Mouse (Mus musculus) limb, embryonic 11.5 days (tissue): ENCODE results near the gene Adgrf5. TPM values are rescaled to one million over a fixed set of nuclear protein-coding genes. Genes with fewer than 3 reads are reported as not detected.

Experiments used
- ATAC-seq: fragments of 200-750 bp; cut with Nextera tagmentation; 2 replicates; pipeline ENCODE4 v1.8.0; 2017; ENCODE audit warnings: low read depth; ENCODE audit not compliant: insufficient number of reproducible peaks, low FRiP score, low TSS enrichment
- DNase-seq: peaks from one replicate; pipeline ENCODE4 v3.0.0-alpha.2; 2015; ENCODE audit warnings: low spot score
- H3K27ac ChIP-seq: fragments of 300-500 bp; sonication (generic); replicated peaks from 2 replicates; pipeline ENCODE4 v1.5.1; 2014; ENCODE audit warnings: low read depth, mild to moderate bottlenecking, low read length
- H3K27me3 ChIP-seq: fragments of 300-500 bp; sonication (generic); 2 replicates; pipeline ENCODE4 v1.6.1; 2014; ENCODE audit warnings: mild to moderate bottlenecking, low read length, mixed read lengths; ENCODE audit not compliant: control insufficient read depth, insufficient read depth
- H3K36me3 ChIP-seq: fragments of 300-500 bp; sonication (generic); 2 replicates; pipeline ENCODE4 v1.6.1; 2014; ENCODE audit warnings: mild to moderate bottlenecking, low read length, moderate library complexity, mixed read lengths; ENCODE audit not compliant: control insufficient read depth, insufficient read depth
- H3K4me1 ChIP-seq: fragments of 300-500 bp; sonication (generic); 2 replicates; pipeline ENCODE4 v1.6.1; 2014; ENCODE audit warnings: low read length, mixed read lengths; ENCODE audit not compliant: control insufficient read depth, insufficient read depth
- H3K4me2 ChIP-seq: fragments of 300-500 bp; sonication (generic); 2 replicates; pipeline ENCODE4 v1.6.1; 2014; ENCODE audit warnings: low read depth, mild to moderate bottlenecking, moderate library complexity; ENCODE audit not compliant: severe bottlenecking
- H3K4me3 ChIP-seq: fragments of 300-500 bp; sonication (generic); 2 replicates; pipeline ENCODE4 v1.5.1; 2014; ENCODE audit warnings: low read depth, low read length
- H3K9ac ChIP-seq: fragments of 300-500 bp; sonication (generic); 2 replicates; pipeline ENCODE4 v1.6.1; 2014; ENCODE audit warnings: mild to moderate bottlenecking, low read length
- H3K9me3 ChIP-seq: fragments of 300-500 bp; sonication (generic); 2 replicates; pipeline ENCODE4 v1.6.1; 2016; ENCODE audit warnings: low read length; ENCODE audit not compliant: control insufficient read depth
- WGBS: fragments of 180-500 bp; shearing (Covaris S2); extraction: QIAGEN DNeasy Blood & Tissue Kit; methylation state at CpG from one replicate; pipeline ENCODE4 v1.1.7; 2014; 5-methylcytosine and 5-hydroxymethylcytosine counted together
- polyA plus RNA-seq: library from polyadenylated mRNA; unstranded; fragments of >200 nt; fragmentation: Nextera tagmentation; extraction: Ambion mirVana; gene quantifications from 2 replicates; pipeline ENCODE4 v1.2.1, GENCODE M21; 2014

Gene Adgrf5
- polyA plus RNA-seq, 1 experiment from 2014 or later, result 9.6 TPM

GRCm38 (mm10) chr17:43365297-43365696 is 5.0 kb downstream of the Adgrf5 start:
- no peak overlapping the region for H3K4me3 ChIP-seq
- DNase-seq (no peak), ATAC-seq (no peak)
- no peaks in the 10 kb centered on the region for H3K9me3 ChIP-seq
- 90% methylated on average over 6 of the region's 6 CpGs for WGBS
- no peaks in the 10 kb centered on the region for H3K4me1 ChIP-seq
- H3K9ac ChIP-seq, result no peak overlapping the region
- no peaks in the 10 kb centered on the region for H3K27me3 ChIP-seq
- no peak overlapping the region for H3K27ac ChIP-seq
- no peak overlapping the region for H3K4me2 ChIP-seq
- H3K36me3 ChIP-seq, result no peaks in the 10 kb centered on the region

GRCm38 (mm10) chr17:43366486-43366885 is 6.2 kb downstream of the Adgrf5 start:
- no peaks in the 10 kb centered on the region for H3K4me1 ChIP-seq
- no peaks in the 10 kb centered on the region for H3K27me3 ChIP-seq
- no peak for DNase-seq
- no peak overlapping the region for H3K4me3 ChIP-seq
- no peaks in the 10 kb centered on the region for H3K36me3 ChIP-seq
- H3K4me2 ChIP-seq, result no peak overlapping the region
- WGBS, result 83% methylated on average over 9 of the region's 9 CpGs
- H3K9me3 ChIP-seq, result no peaks in the 10 kb centered on the region
- no peak overlapping the region for H3K9ac ChIP-seq
- no peak overlapping the region for H3K27ac ChIP-seq
- ATAC-seq, result no peak

DNA sequence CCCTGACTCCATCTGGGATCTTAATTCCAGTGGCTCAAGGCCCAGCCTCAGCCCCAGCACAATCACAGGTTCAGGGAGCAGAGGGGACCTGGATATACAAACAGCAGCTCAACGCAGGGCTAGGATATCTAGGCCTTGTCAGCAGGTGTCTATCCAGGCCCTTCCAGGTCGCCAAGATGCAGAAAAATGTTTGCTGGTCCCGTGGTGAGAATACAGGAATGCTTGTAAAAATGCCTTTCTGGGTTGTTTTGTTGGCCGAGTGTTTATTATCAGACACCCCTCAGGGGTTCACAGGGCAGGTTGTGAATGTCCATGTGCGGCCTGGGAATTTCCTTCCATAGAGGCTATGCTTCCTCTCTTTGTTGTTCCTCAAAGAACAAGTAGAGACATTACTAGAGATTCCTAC is 7.9 kb downstream of the Adgrf5 start:
- H3K9ac ChIP-seq, result no peak overlapping the region
- 44% methylated on average over 5 of the region's 5 CpGs for WGBS

DNA sequence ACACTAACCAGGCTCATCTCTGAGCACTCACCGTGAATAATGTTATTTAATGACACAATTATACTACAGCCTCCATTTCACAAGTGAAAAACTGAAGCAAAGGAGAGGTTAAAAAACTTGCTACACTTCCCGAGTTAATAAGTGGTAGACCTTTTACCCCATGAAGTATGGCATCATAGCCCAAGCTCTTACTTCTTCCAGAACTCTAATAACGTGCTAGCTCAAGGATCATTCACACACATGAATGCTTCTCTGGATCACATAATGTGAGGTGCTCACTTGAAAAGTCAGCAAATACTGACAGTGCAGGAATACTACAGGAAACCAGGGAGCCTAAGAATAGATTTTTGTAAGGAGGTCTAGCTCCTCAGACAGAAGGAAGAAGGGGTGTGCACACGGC is 12.4 kb downstream of the Adgrf5 start:
- H3K27me3 ChIP-seq, result no peaks in the 10 kb centered on the region
- H3K4me1 ChIP-seq, result no peaks in the 10 kb centered on the region
- no peak overlapping the region for H3K9ac ChIP-seq
- DNase-seq, result no peak
- no peak for ATAC-seq
- WGBS, result 85% methylated on average over 4 of the region's 4 CpGs
- H3K9me3 ChIP-seq, result no peaks in the 10 kb centered on the region
- no peaks in the 10 kb centered on the region for H3K36me3 ChIP-seq
- no peak overlapping the region for H3K27ac ChIP-seq
- H3K4me2 ChIP-seq, result no peak overlapping the region
- H3K4me3 ChIP-seq, result no peak overlapping the region

More for the DNA sequence above, 7.9 kb downstream of the Adgrf5 start:
- Histone ChIP-seq H3K4me1 (no peaks in the 10 kb centered on the region), H3K27ac (no peak overlapping the region), H3K9me3 (no peaks in the 10 kb centered on the region), H3K36me3 (no peaks in the 10 kb centered on the region), H3K27me3 (no peaks in the 10 kb centered on the region), H3K4me3 (no peak overlapping the region), H3K4me2 (no peak overlapping the region)
- no peak for DNase-seq
- ATAC-seq, result no peak

GRCm38 (mm10) chr17:43374020-43374419 is 13.8 kb downstream of the Adgrf5 start:
- Histone ChIP-seq H3K9me3 (no peaks in the 10 kb centered on the region), H3K4me1 (no peaks in the 10 kb centered on the region), H3K4me3 (no peak overlapping the region), H3K4me2 (no peak overlapping the region), H3K36me3 (no peaks in the 10 kb centered on the region), H3K27ac (no peak overlapping the region), H3K9ac (no peak overlapping the region), H3K27me3 (no peaks in the 10 kb centered on the region)
- 56% methylated on average over 4 of the region's 4 CpGs for WGBS
- DNase-seq (no peak), ATAC-seq (no peak)

GRCm38 (mm10) chr17:43376527-43376926 is 16.3 kb downstream of the Adgrf5 start:
- Histone ChIP-seq H3K27me3 (no peaks in the 10 kb centered on the region), H3K9ac (no peak overlapping the region), H3K27ac (no peak overlapping the region), H3K4me1 (no peaks in the 10 kb centered on the region), H3K9me3 (no peaks in the 10 kb centered on the region), H3K36me3 (no peaks in the 10 kb centered on the region), H3K4me3 (no peak overlapping the region), H3K4me2 (no peak overlapping the region)
- 72% methylated on average over 5 of the region's 5 CpGs for WGBS
- DNase-seq (no peak), ATAC-seq (no peak)

DNA sequence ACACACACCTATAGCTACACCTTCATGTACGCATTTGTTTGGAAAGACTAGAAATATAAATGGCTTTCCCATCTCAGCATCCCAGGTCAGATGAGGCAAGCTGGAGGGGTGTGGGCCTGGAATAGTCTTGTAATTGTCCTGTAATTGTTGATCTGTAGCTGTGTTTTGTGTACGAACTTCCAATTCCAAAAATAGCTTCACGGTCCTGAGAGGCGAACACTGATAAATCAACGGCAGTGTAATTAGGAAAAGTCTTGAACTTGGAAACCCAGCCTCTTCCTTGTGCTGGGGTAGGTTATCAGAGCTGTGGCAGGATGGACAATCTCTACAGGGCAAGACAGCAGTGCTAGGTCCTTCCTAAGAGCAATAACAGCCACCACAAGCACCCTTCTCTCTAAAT is 18.5 kb downstream of the Adgrf5 start:
- no peaks in the 10 kb centered on the region for H3K4me1 ChIP-seq
- no peaks in the 10 kb centered on the region for H3K27me3 ChIP-seq
- no peak for ATAC-seq
- no peak for DNase-seq
- no peak overlapping the region for H3K27ac ChIP-seq
- H3K4me3 ChIP-seq, result no peak overlapping the region
- H3K36me3 ChIP-seq, result no peaks in the 10 kb centered on the region
- no peaks in the 10 kb centered on the region for H3K9me3 ChIP-seq
- no peak overlapping the region for H3K4me2 ChIP-seq
- no peak overlapping the region for H3K9ac ChIP-seq
- whole genome bisulfite sequencing, result 86% methylated on average over 5 of the region's 5 CpGs

DNA sequence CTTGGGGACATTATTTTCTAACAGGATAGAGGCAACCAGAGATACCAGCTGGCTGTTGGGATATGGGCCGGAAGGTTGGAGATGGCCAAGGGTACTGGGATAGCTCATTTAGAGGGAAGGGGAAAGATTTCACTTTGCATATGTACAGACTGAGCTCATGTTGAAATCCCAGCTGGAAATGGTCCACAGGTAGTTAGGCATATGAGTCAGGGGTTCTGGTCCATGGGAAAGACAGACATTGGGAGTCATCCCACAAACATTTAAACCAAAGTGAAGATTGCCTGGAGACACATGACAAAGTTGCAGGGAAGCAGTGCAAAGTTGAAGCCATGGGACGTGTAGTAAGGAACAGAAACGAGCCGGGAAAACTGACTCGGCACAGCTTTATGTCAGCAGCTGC is 26.1 kb downstream of the Adgrf5 start:
- Histone ChIP-seq H3K4me3 (no peak overlapping the region), H3K27me3 (no peaks in the 10 kb centered on the region), H3K4me2 (no peak overlapping the region), H3K9ac (no peak overlapping the region), H3K27ac (no peak overlapping the region), H3K9me3 (no peaks in the 10 kb centered on the region), H3K36me3 (no peaks in the 10 kb centered on the region), H3K4me1 (no peaks in the 10 kb centered on the region)
- ATAC-seq, result no peak
- 89% methylated on average over 5 of the region's 5 CpGs for WGBS
- DNase-seq, result no peak

- H3K4me2 ChIP-seq, result no peak overlapping the region
- no peak for DNase-seq
- no peaks in the 10 kb centered on the region for H3K36me3 ChIP-seq
- 46% methylated on average over 3 of the region's 3 CpGs for WGBS
- no peak overlapping the region for H3K9ac ChIP-seq
- no peak for ATAC-seq
- no peaks in the 10 kb centered on the region for H3K27me3 ChIP-seq
- no peaks in the 10 kb centered on the region for H3K4me1 ChIP-seq
- H3K27ac ChIP-seq, result no peak overlapping the region
- no peaks in the 10 kb centered on the region for H3K9me3 ChIP-seq
- no peak overlapping the region for H3K4me3 ChIP-seq
Observed at GRCm38 (mm10) chr17:43387171-43387570, 26.9 kb downstream of the Adgrf5 start.
